Mouse (Mus musculus) cerebral cortex, adult 2 months (tissue): ENCODE data around the gene Elovl7.

Source experiments
- WGBS: fragments of 180-500 bp; shearing (Covaris S2); methylation state at CpG from one replicate; pipeline ENCODE4 v1.1.7; 2018; 5-methylcytosine and 5-hydroxymethylcytosine counted together

Gene Elovl7

GRCm38 (mm10) chr13:108214081-108214484 is at the start of gene Elovl7:
Gene Elovl7, plus strand, starts transcription at chr13:108214404.
- WGBS = under 1% methylated on average over 39 of the region's 40 CpGs

DNA sequence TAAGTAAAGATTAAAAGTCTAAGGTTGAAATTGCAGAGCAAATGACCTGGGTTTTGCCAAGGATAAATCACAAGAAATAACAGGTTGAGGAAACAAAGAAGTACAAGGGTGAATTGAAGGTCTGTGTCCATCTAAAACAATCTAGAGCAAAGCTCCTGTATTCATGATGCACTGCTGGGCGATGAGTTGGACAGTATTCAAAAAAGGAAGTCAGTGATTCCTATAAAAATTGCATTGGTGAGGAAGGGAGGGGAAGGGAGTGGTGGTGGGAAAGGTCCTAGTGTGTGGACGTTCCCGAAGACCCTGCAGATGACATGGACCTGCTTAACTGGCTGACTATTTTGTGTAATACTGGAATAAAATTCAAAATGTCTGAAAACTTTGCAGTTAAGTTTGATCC is 49.6 kb upstream of the Elovl7 start:
- 84% methylated on average over 3 of the region's 3 CpGs for WGBS

- WGBS = 90% methylated on average over 1 of the region's 1 CpGs
Observed at GRCm38 (mm10) chr13:108170002-108170401, 44.2 kb upstream of the Elovl7 start.

GRCm38 (mm10) chr13:108170511-108170910 is 43.7 kb upstream of the Elovl7 start:
- WGBS = 87% methylated on average over 8 of the region's 8 CpGs

- WGBS = 81% methylated on average over 8 of the region's 8 CpGs
Observed at GRCm38 (mm10) chr13:108179618-108180017, 34.6 kb upstream of the Elovl7 start.

- 85% methylated on average over 5 of the region's 5 CpGs for WGBS
Observed at GRCm38 (mm10) chr13:108180821-108181220, 33.4 kb upstream of the Elovl7 start.

GRCm38 (mm10) chr13:108185530-108185929 is 28.7 kb upstream of the Elovl7 start:
- WGBS = 96% methylated on average over 3 of the region's 3 CpGs

- WGBS = 81% methylated on average over 4 of the region's 4 CpGs
Observed at GRCm38 (mm10) chr13:108187994-108188393, 26.2 kb upstream of the Elovl7 start.

GRCm38 (mm10) chr13:108191074-108191720 is 23.0 kb upstream of the Elovl7 start:
- WGBS = 34% methylated on average over 11 of the region's 11 CpGs

GRCm38 (mm10) chr13:108195474-108195873 is 18.7 kb upstream of the Elovl7 start:
- 85% methylated on average over 6 of the region's 6 CpGs for WGBS

- 81% methylated on average over 3 of the region's 3 CpGs for WGBS
Observed at GRCm38 (mm10) chr13:108204857-108205256, 9.3 kb upstream of the Elovl7 start.

DNA sequence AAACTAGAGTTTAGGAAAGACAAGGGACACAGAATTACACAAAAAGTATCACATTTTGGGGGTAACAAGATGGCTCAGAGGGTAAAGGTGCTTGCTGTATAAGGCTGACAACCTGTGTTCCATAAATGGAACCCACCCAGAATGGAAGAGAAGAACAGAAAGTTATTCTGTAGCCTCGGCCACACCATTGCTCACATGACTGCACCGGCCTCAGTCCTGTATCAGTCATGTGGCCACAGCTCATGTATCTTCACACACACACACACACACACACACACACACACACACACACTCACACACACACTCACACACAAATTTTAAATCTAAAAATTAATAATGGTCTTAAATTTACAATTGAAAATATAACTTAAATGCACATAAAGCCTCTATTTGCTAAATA is 6.8 kb upstream of the Elovl7 start:
- 97% methylated on average over 2 of the region's 2 CpGs for WGBS

DNA sequence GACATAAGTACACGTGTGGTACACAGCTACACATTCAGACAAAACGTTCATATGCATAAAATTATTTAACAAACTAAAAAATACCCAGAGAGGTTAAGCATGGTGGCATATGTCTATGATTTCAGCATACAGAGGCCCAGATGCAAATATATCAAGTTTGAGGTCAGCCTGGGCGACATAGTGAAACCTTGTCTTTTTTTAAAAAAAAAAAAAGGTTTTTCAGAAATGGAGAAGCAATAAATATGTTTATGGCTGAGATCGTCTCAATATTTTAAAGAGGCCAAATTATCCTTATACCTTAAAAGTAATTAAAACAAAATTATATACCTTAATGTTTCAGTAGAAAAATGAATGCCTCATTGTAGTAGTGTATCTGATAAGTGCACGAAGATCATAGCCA is 6.1 kb upstream of the Elovl7 start:
- WGBS = 83% methylated on average over 5 of the region's 5 CpGs

DNA sequence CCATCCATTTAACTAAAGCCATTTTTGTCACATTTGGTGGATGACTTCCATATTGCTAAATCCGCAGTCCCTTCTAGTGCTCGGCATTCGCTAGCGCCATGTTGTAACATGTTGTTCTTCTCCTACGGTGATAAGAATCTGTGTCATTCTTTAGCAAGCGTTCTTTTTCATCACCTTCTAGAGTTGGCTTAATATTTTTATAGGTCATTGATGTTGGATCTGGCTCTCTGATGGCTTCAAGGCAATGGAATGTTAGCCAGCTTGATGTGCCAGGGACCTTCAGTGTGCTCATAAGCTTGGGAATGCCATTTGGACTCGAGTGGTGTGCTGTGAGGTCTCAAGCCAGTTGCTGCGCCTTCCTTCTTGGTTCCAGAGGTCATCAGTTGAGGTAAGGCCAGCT is 3.2 kb upstream of the Elovl7 start:
- 95% methylated on average over 8 of the region's 8 CpGs for WGBS

DNA sequence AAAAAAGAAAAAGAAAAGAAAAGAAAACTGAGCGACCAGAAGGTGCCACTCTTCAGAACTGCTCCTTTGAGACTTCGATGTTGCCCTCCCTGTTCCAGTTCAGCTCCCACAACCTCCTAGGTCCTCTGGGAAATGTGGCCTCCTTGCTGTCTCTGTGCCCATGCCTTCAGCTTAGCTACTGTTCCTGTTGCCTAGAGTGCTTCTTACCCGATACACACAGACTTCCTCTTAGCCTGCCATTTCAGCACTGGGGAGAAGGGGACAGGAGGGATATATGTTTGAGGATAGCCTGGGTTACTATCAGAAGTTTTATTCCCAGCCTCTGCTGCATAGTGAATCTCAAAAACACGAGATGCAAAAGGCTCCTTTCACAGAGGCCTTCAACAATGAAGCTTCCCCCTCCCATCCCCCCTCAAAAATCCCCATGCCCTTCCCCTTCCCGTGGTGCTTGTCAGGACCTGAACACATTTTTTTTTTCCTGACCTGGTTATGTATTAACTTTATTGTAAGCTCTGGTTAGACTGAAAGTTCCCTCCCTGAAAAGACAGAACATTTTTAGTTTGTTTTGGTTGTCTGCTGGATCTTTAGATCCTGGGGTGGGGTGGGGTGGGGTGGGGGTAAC is 1.7 kb upstream of the Elovl7 start:
- WGBS = 60% methylated on average over 5 of the region's 5 CpGs

- WGBS = under 1% methylated on average over 47 of the region's 50 CpGs
Observed at GRCm38 (mm10) chr13:108214485-108215107, 392 bp downstream of the Elovl7 start.

DNA sequence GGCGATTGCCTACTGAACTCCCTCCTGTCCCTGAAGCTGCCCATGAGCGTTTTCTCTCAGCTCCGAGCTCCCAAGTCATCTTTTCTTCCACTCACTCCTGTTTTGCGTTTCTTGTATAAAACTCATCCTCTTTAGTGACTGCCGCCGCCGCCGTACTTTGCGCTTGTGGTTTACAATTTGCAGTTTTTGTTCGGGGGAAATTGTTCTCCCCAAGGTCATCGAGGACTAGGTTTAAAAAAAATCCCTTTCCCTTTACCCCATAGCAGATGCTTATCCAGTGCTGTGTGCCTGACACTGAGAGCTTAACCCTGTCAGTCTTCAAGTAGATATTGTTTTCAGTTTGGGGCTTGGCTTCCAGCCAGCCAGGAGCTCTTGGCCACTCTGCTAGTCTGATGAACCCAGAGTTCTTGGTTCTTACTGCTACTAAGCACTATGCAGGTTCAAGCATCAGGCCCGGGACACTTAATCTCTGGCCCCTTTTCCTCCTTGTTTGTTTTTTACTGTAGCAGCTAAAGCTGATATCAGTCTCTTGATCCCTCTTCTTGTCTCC is 1.1 kb downstream of the Elovl7 start:
- 5% methylated on average over 12 of the region's 12 CpGs for WGBS

- WGBS = 72% methylated on average over 7 of the region's 7 CpGs
Observed at GRCm38 (mm10) chr13:108219773-108220172, 5.6 kb downstream of the Elovl7 start.

GRCm38 (mm10) chr13:108229191-108229590 is 15.0 kb downstream of the Elovl7 start:
- 70% methylated on average over 3 of the region's 3 CpGs for WGBS

- 83% methylated on average over 6 of the region's 6 CpGs for WGBS
Observed at GRCm38 (mm10) chr13:108229634-108230330, 15.6 kb downstream of the Elovl7 start.

DNA sequence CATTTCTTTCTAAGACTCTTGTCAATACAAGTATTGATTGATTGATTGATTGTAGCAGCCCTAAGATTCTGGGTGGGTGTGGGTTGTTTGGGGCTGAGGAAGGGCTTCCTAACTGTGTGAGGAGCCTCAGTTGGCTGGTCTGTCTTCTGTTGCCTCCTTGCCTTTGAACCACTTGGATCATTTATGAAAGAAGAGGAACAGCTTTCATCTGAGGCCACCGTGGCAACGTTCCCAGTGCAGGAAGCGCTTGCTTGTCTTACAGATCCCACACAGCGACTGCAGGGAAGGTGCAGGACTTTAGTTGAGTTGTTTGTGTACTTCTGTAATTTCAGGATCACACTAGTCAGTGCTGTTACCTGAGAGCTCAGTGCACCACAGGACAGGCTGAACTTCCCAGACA is 25.8 kb downstream of the Elovl7 start:
- WGBS = 17% methylated on average over 4 of the region's 4 CpGs

DNA sequence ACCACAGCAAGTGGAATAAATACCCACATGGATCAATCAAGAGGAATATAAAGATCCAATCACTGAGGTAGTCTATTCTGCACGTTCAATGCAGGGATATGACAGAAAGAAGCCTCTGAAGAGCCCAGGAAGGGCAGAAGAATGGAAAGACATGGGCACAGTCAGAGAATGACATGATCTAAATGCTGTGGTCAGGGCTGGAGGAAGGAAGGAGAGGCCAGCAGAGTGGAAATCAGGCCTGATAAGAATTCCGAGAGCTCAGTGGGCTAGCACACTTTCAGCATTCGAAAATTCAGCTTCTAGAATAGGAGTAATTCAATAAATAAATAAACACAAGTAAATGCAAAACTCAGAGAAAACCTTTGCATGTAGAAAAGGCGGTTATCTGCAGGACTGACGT is 27.5 kb downstream of the Elovl7 start:
- 78% methylated on average over 5 of the region's 5 CpGs for WGBS
